Mouse (Mus musculus): Measurements from ENCODE around the gene Csnka2ip.

Csnka2ip gene

DNA sequence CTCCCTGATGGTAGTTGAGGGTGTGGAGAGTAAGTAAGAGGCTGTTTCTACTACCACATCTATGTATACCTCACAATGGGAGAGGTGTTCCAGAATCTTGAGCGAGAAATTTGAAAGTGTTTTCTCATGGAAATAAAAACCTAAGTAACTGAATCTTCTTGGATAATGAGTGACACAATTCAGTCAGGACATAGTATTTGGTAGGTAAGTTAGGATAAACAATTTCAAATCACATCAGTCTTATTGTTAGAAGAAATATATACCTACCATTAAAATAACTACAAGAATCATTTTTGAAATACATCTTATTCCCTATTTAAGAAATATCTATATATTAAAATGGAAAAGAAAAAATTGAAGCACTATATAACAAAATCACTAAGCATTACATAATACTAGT lies at the start of gene Csnka2ip:
TSS of gene Csnka2ip (minus strand) at position 101 of the 400 bp plus-strand sequence.
- DNase-seq = no peak

DNA sequence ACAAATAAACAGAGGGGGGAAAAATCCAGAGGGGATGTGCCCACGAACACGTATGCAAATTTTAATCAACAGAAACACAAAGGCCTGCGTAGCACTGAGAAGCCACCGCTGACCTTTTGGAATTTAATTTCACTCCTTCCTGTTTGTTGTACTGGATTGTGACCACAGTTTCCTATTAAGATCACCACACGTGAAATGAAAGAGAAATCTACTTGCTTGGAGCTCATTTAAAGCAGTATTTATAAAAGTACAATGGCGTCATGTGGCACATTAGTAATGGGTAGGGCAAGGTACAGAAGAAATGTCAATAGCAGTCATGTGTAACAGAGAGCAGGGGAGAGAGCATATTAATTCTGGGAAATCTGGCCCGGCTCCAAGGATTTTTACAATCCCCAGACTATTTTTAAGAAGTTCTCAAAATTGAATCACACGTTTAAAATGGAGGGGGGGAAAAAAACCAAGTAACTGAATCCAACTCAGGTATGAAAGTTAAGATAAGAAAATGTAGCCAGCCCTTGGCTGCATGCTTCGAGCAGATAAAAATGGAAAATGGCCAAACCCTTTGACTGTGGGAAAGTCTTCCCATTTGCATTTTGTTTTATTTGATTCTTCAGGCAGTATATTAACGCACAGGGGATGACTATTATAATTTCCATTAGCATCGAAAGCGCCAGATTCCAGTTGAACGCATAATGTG lies 47.5 kb upstream of the Csnka2ip start:
- DNase-seq = no peak

GRCm38 (mm10) chr16:64647771-64648170 lies 45.6 kb upstream of the Csnka2ip start:
- no peak for DNase-seq

- DNase-seq = no peak
Observed at GRCm38 (mm10) chr16:64635110-64635509, 32.9 kb upstream of the Csnka2ip start.

GRCm38 (mm10) chr16:64620116-64620515 lies 17.9 kb upstream of the Csnka2ip start:
- no peak for DNase-seq

- no peak for DNase-seq
Observed at GRCm38 (mm10) chr16:64614648-64615047, 12.4 kb upstream of the Csnka2ip start.

DNA sequence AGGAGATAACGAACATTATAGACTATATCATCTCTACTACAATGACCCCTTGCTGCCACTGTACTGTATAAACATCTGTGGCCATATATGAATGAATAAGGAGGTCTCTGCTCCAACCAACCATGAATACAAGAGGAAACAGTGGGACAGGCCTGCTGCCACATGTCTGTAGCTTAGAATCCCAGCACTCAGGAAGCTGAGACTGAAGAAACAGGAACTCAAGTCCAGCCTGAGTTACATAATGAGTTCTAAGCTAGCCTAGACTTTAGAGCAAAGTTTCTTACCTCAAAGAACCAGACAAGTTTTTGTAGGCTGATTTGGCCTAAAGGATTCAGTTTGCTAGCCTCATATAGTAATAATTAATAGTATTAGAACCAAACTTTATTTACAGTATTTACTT lies 5.6 kb upstream of the Csnka2ip start:
- no peak for DNase-seq

- no peak for DNase-seq
Observed at GRCm38 (mm10) chr16:64586825-64587224, 15.4 kb downstream of the Csnka2ip start.

DNA sequence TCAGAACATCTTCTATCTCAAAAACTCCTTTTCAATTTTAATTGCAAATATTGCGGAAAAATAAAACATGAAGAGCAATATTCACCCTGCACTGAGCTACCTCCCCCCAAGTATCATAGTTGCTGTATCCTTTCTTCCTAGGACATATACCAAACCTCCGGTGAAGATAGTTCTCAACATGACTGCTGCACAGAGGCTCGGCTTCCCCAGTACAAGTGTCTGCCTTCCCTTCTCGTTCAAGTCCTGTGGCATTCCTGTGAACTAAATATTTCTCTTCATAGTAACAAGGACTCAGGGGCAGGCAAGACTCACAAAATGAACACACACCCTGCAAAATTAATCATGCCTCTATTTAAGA lies 16.0 kb downstream of the Csnka2ip start:
- DNase-seq = no peak

GRCm38 (mm10) chr16:64585599-64586261 lies 16.5 kb downstream of the Csnka2ip start:
- no peak for DNase-seq

DNA sequence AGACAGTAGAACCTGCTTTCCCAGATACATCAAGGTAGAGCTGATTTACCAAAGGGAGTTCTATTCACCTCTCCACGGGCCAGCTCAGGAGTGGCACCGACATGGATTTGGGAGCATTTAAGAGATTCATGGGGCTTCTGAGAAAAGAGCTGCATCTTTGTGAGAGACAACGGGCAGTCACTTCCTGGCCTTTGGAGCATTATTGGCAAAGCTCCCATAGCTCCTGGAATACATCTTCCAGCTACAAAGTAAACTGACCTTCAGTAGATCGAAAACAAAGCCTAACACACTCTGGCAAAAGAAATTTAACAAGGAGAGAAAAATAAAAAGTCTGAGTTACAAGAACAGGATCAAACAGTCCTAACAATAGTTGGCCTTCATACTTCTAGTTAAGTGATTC lies 17.6 kb downstream of the Csnka2ip start:
- DNase-seq = no peak

DNA sequence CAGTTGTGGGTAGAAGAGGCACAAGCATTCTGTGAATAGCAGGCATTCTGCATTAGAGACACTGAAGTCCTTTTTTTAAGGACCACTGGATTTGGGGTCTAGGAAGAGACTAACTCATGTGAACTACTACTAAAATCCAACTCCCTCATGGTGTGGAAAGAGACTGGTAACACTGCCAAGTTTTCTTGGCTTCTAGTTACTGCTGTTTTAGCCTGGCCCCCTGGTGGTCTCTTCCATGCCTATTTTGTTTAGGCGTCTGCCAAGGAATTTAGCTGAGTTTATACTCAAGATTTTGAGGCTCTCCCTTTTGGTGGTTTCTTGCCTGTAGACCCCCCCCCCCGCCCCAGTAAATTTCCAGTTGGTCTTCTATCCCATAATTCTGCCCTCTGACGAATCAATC lies 18.8 kb downstream of the Csnka2ip start:
- no peak for DNase-seq

DNA sequence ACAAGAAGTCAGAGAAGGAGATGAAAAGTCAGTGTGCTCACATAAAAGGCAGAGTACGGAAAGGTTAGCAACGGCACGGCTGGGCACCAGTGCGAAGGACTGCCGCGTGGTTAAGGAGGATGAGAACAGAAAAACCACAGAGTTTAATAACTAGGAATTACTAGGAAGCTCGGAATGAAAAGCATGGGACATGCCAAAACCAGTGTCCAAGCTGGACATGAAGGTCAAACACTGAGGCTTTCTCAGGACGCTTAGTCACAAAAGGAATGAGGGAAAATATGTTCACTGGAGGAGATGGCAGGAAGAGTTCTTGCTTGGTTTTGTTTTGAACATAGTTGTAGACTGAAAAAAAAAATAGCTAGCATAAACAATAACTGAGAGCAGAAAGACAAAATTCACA lies 32.7 kb downstream of the Csnka2ip start:
- no peak for DNase-seq

- DNase-seq = no peak
Observed at GRCm38 (mm10) chr16:64563081-64563480, 39.1 kb downstream of the Csnka2ip start.

- no peak for DNase-seq
Observed at GRCm38 (mm10) chr16:64558518-64558917, 43.7 kb downstream of the Csnka2ip start.

DNA sequence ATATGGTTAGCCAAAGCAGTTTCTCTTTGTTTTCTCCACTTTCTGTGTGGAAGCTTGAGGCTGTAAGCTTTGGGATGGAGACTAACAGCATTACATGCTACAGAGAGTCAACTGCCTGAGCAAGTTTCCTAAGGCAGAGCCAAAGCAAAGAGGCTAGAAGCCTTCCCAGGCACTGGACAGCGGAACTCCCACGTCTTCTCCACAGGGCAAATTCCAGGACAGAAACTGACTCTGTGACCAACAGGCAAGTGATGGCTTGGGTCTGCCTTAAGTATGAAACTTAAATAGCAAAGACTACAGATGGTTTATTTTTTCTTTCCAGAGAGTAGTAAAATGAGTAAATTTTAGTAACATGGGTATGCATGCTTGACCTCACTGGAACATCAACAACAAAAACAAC lies 75.3 kb downstream of the Csnka2ip start:
- no peak for DNase-seq

DNA sequence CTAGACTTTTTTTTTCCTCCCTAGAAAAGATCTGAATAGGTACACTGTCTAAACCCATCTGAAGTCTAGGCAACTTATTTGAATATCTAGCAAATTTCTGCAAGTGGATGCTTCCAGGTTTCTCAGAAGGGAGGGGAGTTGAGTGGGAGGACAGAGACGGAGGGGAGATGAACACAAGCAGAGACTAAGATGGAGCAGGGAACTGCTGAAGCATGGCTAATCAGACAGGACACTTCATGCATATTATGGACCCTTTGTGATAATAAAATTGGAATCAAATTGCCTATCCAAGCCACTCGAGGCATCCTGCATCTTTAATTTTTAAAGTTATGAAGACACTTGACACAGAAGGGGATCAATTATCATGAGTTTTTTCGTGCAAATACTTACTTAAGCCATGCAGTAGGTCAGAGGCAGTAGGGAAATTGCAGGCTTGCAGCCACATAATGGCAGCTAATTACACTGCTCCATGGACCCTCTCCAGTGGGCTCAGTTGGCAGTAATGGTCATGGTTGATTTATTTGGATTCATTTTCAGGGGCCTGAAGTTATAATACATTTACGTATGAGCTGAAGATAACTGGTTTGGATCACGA lies 78.1 kb downstream of the Csnka2ip start:
- no peak for DNase-seq

DNA sequence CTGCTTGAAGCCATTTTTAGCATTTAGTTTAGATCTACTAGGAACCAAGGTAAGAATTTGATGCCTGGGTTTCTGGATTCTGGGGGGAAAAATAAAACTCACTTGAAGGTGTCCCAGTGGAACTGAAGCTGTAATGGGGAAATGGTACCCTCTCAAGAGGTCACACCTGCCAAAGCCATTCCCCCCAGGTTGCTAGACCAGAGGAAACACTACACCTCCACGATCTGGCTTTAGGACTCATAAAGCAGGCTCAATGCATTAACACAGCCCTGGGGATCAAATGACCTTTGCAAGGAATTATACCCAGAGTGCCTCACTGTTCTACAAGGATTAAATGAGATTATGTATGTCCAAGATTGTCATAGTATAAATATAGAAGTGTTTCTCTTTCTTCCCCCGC lies 88.8 kb downstream of the Csnka2ip start:
- DNase-seq = no peak

Measured in cerebellum, adult 8-10 months (tissue).